Mouse (Mus musculus): ENCODE measurements around the gene Hist1h2bm. TPM values are rescaled to one million over a fixed set of nuclear protein-coding genes. Genes with fewer than 3 reads are reported as not detected.
"Not testable (repeated sequence)": the region's sequence is repeated elsewhere in the genome, so short reads cannot be mapped to it uniquely, and the experiment has no call there.

The Hist1h2bm gene
- polyA plus RNA-seq (2014; fragmentation: Nextera tagmentation; extraction: Ambion mirVana) = 1.00 TPM in 2 replicates

DNA sequence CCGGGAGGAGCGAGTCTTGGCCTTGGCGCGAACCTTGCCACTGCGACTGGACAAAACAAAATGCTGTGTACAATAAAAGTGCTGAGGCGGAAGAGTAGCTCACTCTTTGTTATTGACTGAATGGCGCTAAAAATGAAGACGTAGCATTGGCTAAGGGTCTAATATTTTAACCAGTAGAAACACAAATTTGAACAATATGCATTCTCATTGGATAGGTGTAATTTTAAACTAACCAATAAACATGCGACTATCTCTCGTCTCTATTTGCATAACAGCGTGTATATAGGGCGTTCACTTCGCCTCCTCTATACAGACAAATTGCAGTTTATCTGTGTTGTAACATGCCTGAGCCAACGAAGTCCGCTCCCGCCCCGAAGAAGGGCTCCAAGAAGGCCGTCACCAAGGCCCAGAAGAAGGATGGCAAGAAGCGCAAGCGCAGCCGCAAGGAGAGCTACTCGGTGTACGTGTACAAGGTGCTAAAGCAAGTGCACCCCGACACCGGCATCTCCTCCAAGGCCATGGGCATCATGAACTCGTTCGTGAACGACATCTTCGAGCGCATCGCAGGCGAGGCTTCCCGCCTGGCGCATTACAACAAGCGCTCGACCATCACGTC lies at the start of gene Hist1h2bm:
Hist1h2bm (plus strand) TSS at position 288 of the 616 bp plus-strand sequence.
- WGBS = under 1% methylated on average over 36 of the region's 37 CpGs
- ATAC-seq (ENCODE audit: insufficient number of reproducible peaks, insufficient read depth, low FRiP score, low read depth) = peak; percentile 97
- Histone ChIP-seq H3K4me1 (ENCODE audit: control insufficient read depth in 2 of 2, insufficient read depth in 2 of 2, low read length in 2 of 2) (peaks cover 2 to 16% of the 10 kb centered on the region in 2 experiments), H3K4me3 (ENCODE audit: control insufficient read depth in 1 of 2, insufficient read depth in 1 of 2, low read depth in 1 of 2, low read length in 2 of 2) (peak within 1 kb of the TSS; percentile 41 to 49), H3K27ac (replicated peaks in 1 of 2; ENCODE audit: control insufficient read depth in 1 of 2, insufficient read depth in 1 of 2, low read depth in 2 of 2, low read length in 2 of 2) (peak within 1 kb of the TSS; percentile 80 to 90), H3K9ac (ENCODE audit: low read length) (peak within 1 kb of the TSS; percentile 69), H3K4me2 (ENCODE audit: low read length) (peak within 1 kb of the TSS; percentile 66)
- not testable (repeated sequence) for H3K36me3 ChIP-seq (ENCODE audit: control insufficient read depth, insufficient read depth, low read length); H3K27me3 ChIP-seq (ENCODE audit: control insufficient read depth, insufficient read depth, low read length); H3K9me3 ChIP-seq (ENCODE audit: control insufficient read depth, low read length)

GRCm38 (mm10) chr13:21677305-21677704 lies 44.5 kb upstream of the Hist1h2bm start, which contains the start of gene Olfr1360:
Gene Olfr1360, minus strand, starts transcription at chr13:21677405.
- no peak within 1 kb of the TSS for H3K27ac ChIP-seq (replicated peaks in 1 of 2; ENCODE audit: control insufficient read depth in 1 of 2, insufficient read depth in 1 of 2, low read depth in 2 of 2, low read length in 2 of 2)
- H3K36me3 ChIP-seq (ENCODE audit: control insufficient read depth, insufficient read depth, low read length) = no peaks in the 10 kb centered on the region
- no peaks in the 10 kb centered on the region for H3K4me1 ChIP-seq (ENCODE audit: control insufficient read depth in 2 of 2, insufficient read depth in 2 of 2, low read length in 2 of 2)
- H3K4me2 ChIP-seq (ENCODE audit: low read length) = no peak within 1 kb of the TSS
- no peaks in the 10 kb centered on the region for H3K27me3 ChIP-seq (ENCODE audit: control insufficient read depth, insufficient read depth, low read length)
- H3K9me3 ChIP-seq (ENCODE audit: control insufficient read depth, low read length) = no peaks in the 10 kb centered on the region
- H3K9ac ChIP-seq (ENCODE audit: low read length) = no peak within 1 kb of the TSS
- no peak for ATAC-seq (ENCODE audit: insufficient number of reproducible peaks, insufficient read depth, low FRiP score, low read depth)
- no peak within 1 kb of the TSS for H3K4me3 ChIP-seq (ENCODE audit: control insufficient read depth in 1 of 2, insufficient read depth in 1 of 2, low read depth in 1 of 2, low read length in 2 of 2)
- 73% methylated on average over 2 of the region's 2 CpGs for WGBS

GRCm38 (mm10) chr13:21697811-21698210 lies 24.0 kb upstream of the Hist1h2bm start, which contains the start of gene Olfr1359:
Gene Olfr1359, plus strand, starts transcription at chr13:21698111.
- no peak for ATAC-seq (ENCODE audit: insufficient number of reproducible peaks, insufficient read depth, low FRiP score, low read depth)
- Histone ChIP-seq H3K9me3 (ENCODE audit: control insufficient read depth, low read length) (no peaks in the 10 kb centered on the region), H3K9ac (ENCODE audit: low read length) (no peak within 1 kb of the TSS)

DNA sequence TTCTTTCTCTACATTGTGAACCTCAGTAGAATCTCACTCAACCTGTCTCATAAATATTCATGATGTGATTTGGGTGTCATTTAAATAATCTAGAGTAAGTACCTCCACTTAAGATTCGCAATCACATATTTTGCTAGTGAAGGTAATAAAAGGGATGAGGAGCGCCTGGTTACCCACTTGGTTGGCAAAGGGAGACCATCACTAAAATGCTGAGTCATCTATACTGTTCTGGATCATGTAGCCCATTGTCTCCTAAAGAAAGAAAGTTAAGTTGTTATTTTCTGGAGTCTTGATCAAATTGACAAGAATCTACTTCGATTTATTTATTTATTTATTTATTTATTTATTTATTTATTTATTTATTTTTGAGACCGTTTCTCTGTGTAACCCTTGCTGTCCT lies 15.2 kb upstream of the Hist1h2bm start:
- no peak overlapping the region for H3K27ac ChIP-seq (replicated peaks in 1 of 2; ENCODE audit: control insufficient read depth in 1 of 2, insufficient read depth in 1 of 2, low read depth in 2 of 2, low read length in 2 of 2)
- H3K4me1 ChIP-seq (ENCODE audit: control insufficient read depth in 2 of 2, insufficient read depth in 2 of 2, low read length in 2 of 2) = no peaks in the 10 kb centered on the region
- no peak for ATAC-seq (ENCODE audit: insufficient number of reproducible peaks, insufficient read depth, low FRiP score, low read depth)
- H3K9me3 ChIP-seq (ENCODE audit: control insufficient read depth, low read length) = no peaks in the 10 kb centered on the region
- H3K4me2 ChIP-seq (ENCODE audit: low read length) = no peak overlapping the region
- H3K27me3 ChIP-seq (ENCODE audit: control insufficient read depth, insufficient read depth, low read length) = no peaks in the 10 kb centered on the region
- H3K36me3 ChIP-seq (ENCODE audit: control insufficient read depth, insufficient read depth, low read length) = no peaks in the 10 kb centered on the region
- H3K4me3 ChIP-seq (ENCODE audit: control insufficient read depth in 1 of 2, insufficient read depth in 1 of 2, low read depth in 1 of 2, low read length in 2 of 2) = no peak overlapping the region
- H3K9ac ChIP-seq (ENCODE audit: low read length) = no peak overlapping the region
- WGBS = 64% methylated on average over 4 of the region's 4 CpGs

More at GRCm38 (mm10) chr13:21697811-21698210, 24.0 kb upstream of the Hist1h2bm start, which contains the start of gene Olfr1359:
- H3K27ac ChIP-seq (replicated peaks in 1 of 2; ENCODE audit: control insufficient read depth in 1 of 2, insufficient read depth in 1 of 2, low read depth in 2 of 2, low read length in 2 of 2) = no peak within 1 kb of the TSS
- no peak within 1 kb of the TSS for H3K4me3 ChIP-seq (ENCODE audit: control insufficient read depth in 1 of 2, insufficient read depth in 1 of 2, low read depth in 1 of 2, low read length in 2 of 2)
- H3K4me2 ChIP-seq (ENCODE audit: low read length) = no peak within 1 kb of the TSS
- no peaks in the 10 kb centered on the region for H3K36me3 ChIP-seq (ENCODE audit: control insufficient read depth, insufficient read depth, low read length)
- H3K27me3 ChIP-seq (ENCODE audit: control insufficient read depth, insufficient read depth, low read length) = no peaks in the 10 kb centered on the region
- H3K4me1 ChIP-seq (ENCODE audit: control insufficient read depth in 2 of 2, insufficient read depth in 2 of 2, low read length in 2 of 2) = no peaks in the 10 kb centered on the region

DNA sequence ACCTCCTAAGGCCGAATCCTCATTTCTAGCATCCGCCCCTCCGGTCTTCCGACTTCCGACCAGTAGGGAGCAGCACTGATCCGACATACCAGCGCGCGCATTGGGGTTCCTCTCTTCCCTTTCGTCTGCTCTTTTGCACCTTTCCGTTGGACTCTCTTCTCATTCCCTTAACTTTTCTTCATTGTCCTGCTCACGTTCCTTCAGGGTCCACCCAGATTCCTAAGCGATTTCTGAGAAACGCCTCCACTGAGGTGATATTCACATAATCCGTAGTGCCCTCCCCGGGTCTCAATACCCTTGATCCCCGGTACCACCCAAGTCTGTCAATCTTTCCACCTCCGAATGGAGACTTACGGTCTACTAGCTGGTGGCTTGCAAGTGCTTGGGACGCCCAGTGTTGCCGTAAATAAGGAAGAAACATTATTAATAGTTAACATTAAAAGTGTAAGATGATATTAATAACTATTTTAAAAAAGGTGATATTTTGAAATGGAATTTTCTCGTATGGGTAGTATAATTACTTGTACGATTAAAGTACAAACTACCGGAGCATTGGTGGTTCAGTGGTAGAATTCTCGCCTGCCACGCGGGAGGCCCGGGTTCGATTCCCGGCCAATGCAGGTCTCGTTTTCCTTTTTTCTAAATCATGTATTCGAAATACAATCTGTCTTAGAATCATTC lies 11.7 kb upstream of the Hist1h2bm start:
- H3K27me3 ChIP-seq (ENCODE audit: control insufficient read depth, insufficient read depth, low read length) = no peaks in the 10 kb centered on the region
- peak overlapping the region; percentile 77 to 98 for H3K27ac ChIP-seq (replicated peaks in 1 of 2; ENCODE audit: control insufficient read depth in 1 of 2, insufficient read depth in 1 of 2, low read depth in 2 of 2, low read length in 2 of 2)
- peaks cover 2 to 4% of the 10 kb centered on the region in 2 experiments; a peak in 3 of 4 replicates for H3K4me1 ChIP-seq (ENCODE audit: control insufficient read depth in 2 of 2, insufficient read depth in 2 of 2, low read length in 2 of 2)
- no peaks in the 10 kb centered on the region for H3K36me3 ChIP-seq (ENCODE audit: control insufficient read depth, insufficient read depth, low read length)
- peak overlapping the region; percentile 65 for H3K9ac ChIP-seq (ENCODE audit: low read length)
- H3K4me3 ChIP-seq (ENCODE audit: control insufficient read depth in 1 of 2, insufficient read depth in 1 of 2, low read depth in 1 of 2, low read length in 2 of 2) = peak overlapping the region; percentile 49 to 93
- no peaks in the 10 kb centered on the region for H3K9me3 ChIP-seq (ENCODE audit: control insufficient read depth, low read length)
- WGBS = under 1% methylated on average over 32 of the region's 32 CpGs
- peak overlapping the region; percentile 79 for H3K4me2 ChIP-seq (ENCODE audit: low read length)
- ATAC-seq (ENCODE audit: insufficient number of reproducible peaks, insufficient read depth, low FRiP score, low read depth) = peak; percentile 71

DNA sequence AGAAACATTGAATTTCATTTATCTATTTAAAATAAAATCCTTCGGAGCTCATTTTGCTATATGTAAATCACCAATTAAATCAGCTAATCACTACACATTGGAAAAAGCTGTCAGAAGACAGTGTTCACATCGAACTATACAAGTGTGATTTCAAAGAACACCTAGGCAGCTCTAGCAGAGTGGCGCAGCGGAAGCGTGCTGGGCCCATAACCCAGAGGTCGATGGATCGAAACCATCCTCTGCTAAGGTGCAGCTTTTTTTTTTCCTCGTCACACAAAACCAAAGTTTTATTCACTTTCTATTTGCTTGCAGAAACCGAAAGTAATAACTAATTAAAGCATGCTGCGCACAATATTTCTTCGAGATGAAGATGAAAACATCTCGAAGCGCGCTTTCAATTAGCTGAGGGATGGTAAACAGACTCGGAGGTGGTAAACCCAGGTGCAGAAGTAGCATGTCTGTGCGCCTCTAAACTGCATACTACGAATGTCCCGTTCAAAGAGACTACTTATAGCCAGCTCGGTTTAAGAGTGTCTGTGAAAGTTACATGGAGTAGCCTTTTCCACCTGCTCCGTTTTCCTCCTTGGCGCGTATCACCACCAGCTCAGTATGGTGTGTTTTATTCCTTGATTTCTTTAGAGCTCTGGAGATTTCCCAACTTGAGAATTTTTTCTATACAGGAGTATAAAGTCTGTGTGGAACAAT lies 10.9 kb upstream of the Hist1h2bm start:
- Histone ChIP-seq H3K4me3 (ENCODE audit: control insufficient read depth in 1 of 2, insufficient read depth in 1 of 2, low read depth in 1 of 2, low read length in 2 of 2) (peak overlapping the region; percentile 49 to 58), H3K27ac (replicated peaks in 1 of 2; ENCODE audit: control insufficient read depth in 1 of 2, insufficient read depth in 1 of 2, low read depth in 2 of 2, low read length in 2 of 2) (peak overlapping the region; percentile 59 to 66; a peak in 3 of 4 replicates), H3K9me3 (ENCODE audit: control insufficient read depth, low read length) (no peaks in the 10 kb centered on the region), H3K36me3 (ENCODE audit: control insufficient read depth, insufficient read depth, low read length) (no peaks in the 10 kb centered on the region), H3K4me2 (ENCODE audit: low read length) (peak overlapping the region; percentile 79), H3K9ac (ENCODE audit: low read length) (peak overlapping the region; percentile 74), H3K4me1 (ENCODE audit: control insufficient read depth in 2 of 2, insufficient read depth in 2 of 2, low read length in 2 of 2) (peaks cover 3 to 7% of the 10 kb centered on the region in 2 experiments; a peak in 3 of 4 replicates), H3K27me3 (ENCODE audit: control insufficient read depth, insufficient read depth, low read length) (no peaks in the 10 kb centered on the region)
- 3% methylated on average over 22 of the region's 22 CpGs for WGBS
- peak; percentile 79; the same call in 1 of the 2 replicates for ATAC-seq (ENCODE audit: insufficient number of reproducible peaks, insufficient read depth, low FRiP score, low read depth)

DNA sequence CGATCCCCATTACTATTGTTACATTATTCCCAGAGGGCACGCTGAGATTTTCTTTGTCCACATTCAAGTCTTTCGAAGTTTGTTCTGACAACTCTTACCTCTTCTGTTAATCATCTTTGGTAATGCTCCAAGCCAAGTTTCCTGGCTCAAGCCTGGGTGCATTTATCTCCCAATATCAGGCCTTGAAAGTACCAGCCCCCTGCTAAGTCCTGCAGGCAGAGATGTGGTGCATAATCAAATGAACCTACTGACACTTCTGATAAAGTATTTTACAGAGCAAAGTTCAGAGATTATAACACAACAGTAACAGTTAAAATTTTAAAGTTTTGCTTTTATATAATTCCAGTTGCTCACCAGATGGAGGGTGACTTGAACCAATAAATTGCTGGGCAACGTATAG lies 10.1 kb upstream of the Hist1h2bm start:
- peak overlapping the region in 1 of 2 experiments; percentile 49; a peak in 2 of 4 replicates for H3K4me3 ChIP-seq (ENCODE audit: control insufficient read depth in 1 of 2, insufficient read depth in 1 of 2, low read depth in 1 of 2, low read length in 2 of 2)
- H3K9me3 ChIP-seq (ENCODE audit: control insufficient read depth, low read length) = no peaks in the 10 kb centered on the region
- no peaks in the 10 kb centered on the region for H3K27me3 ChIP-seq (ENCODE audit: control insufficient read depth, insufficient read depth, low read length)
- H3K27ac ChIP-seq (replicated peaks in 1 of 2; ENCODE audit: control insufficient read depth in 1 of 2, insufficient read depth in 1 of 2, low read depth in 2 of 2, low read length in 2 of 2) = peak overlapping the region in 1 of 2 experiments; percentile 59; a peak in 2 of 4 replicates
- H3K4me1 ChIP-seq (ENCODE audit: control insufficient read depth in 2 of 2, insufficient read depth in 2 of 2, low read length in 2 of 2) = peaks cover 3 to 7% of the 10 kb centered on the region in 2 experiments; a peak in 3 of 4 replicates
- no peaks in the 10 kb centered on the region for H3K36me3 ChIP-seq (ENCODE audit: control insufficient read depth, insufficient read depth, low read length)
- ATAC-seq (ENCODE audit: insufficient number of reproducible peaks, insufficient read depth, low FRiP score, low read depth) = no peak
- peak overlapping the region; percentile 74; the same call in 1 of the 2 replicates for H3K9ac ChIP-seq (ENCODE audit: low read length)
- peak overlapping the region; percentile 79 for H3K4me2 ChIP-seq (ENCODE audit: low read length)
- 31% methylated on average over 4 of the region's 4 CpGs for WGBS

All from heart, embryonic 14.5 days (tissue).